Mouse (Mus musculus) inflammation-experienced regulatory T-cells, adult 6 months (primary cell): ENCODE results near the gene Dab1. TPM values are rescaled to one million over a fixed set of nuclear protein-coding genes. Genes with fewer than 3 reads are reported as not detected.

ENCODE experiments used
- ATAC-seq: one replicate; pipeline ENCODE4 v1.8.0; 2017
- polyA plus RNA-seq, 3 experiments: library from polyadenylated mRNA; unstranded; fragments of 100-300 nt; shearing (Covaris generic); gene quantifications; one replicate each; pipeline ENCODE4 v1.2.1; 2017

The Dab1 gene
- not detected for polyA plus RNA-seq

DNA sequence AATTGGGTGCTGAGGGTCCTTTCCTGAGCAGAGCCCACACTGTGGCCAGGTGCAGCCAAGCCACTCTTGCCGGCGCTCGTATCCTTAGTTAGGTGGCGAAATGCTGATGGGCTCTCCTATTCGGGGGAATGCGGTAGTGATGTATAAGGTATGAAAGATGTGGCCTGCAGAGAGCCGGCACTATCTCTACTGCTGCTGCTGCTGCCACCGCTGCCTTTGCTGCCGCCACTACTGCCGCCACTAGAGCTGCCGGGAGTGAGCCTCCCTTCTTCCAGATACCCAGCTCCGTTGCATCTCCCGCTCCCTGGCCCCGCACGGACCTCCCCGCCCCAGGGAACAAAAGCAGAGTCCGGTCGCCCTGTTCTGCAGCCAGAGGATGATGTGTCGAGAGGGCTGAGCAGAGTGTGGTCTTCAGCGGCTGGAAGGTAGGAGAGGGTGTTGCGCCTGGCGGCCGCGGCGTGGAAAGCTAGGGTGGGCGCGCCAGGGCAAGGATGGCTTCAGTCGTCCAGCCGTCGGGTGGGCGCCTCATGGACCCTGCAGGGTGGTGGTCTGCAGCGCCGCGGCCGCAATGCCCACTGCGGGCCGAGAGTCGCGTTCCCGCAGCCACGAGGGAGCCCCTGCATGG is at the start of gene Dab1:
TSS of gene Dab1 (plus strand) at position 39 of the 625 bp plus-strand sequence.
- ATAC-seq, result no peak

- no peak for ATAC-seq
Observed at GRCm38 (mm10) chr4:103571721-103572352, 47.3 kb upstream of the Dab1 start.

DNA sequence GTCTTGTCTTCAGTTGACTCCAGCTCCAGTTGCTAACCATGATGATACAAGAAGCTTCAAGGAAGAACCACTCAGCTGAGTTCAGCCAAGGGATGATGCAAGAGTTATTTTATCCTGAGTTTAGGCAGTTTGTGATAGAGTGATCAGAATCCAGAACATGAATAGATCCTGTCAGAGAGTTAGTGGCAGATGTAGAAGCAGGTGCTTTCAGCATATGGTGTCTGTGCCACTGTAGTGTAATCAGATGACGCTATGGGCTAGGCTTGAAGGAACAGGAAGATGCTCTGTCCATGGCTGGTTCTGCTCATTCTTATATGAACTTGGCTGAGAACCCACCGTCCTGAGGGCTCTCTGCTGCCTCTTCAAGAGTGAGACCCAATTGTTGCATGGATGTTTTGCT is 43.6 kb upstream of the Dab1 start:
- ATAC-seq, result no peak

GRCm38 (mm10) chr4:103576305-103576704 is 42.9 kb upstream of the Dab1 start:
- no peak for ATAC-seq

DNA sequence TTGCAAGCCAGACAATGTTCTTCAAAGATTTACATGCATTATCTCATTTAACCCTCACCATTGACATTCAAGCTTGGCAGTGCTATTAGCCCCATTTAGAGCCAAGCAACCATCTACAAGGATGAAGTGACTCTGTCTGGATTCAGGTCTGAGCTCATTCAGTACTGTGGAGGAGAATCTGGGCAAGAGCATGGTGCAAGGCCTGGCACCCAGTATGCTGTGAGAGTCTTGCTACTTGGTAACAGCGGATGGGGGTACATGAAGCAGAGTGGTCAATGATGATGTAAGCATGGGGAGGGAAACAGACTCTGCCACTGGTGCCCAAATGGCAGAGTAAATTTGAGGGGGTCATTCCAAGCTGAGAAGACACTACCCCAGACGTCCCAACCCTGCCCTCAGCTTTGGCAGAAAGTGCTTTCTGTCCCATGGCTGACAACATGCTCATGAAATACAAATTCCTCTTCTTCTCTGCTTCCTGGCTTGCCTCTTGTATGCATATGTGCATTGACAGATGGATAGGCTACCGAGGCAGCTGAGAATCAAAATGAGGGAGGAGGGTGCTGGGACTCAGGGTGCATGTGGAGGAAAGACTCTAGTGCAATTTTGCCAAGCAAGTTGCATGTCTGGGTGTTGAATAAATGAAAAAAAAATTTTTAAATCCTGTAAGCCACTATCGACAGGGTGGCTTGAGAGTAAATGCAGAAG is 41.9 kb upstream of the Dab1 start:
- no peak for ATAC-seq

DNA sequence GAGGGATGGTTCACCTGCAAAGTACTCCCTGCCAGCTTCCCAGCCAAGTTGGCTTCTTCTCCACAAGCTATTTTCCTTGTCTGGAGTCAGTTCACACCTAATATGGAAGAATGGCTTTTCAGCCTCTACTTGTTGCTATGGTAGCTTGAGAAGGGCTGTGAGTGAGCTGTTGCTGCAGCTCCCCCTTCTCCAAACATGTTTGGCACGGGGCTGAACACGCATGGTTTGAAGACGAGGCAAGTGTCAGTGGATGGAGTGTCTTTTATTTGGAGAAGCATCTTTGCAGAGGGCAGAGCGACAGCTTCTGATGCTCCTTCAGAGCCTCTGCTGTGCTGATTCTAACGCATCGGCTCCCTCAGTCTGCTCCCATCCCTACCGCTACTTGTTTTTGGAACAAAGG is 41.3 kb upstream of the Dab1 start:
- no peak for ATAC-seq

DNA sequence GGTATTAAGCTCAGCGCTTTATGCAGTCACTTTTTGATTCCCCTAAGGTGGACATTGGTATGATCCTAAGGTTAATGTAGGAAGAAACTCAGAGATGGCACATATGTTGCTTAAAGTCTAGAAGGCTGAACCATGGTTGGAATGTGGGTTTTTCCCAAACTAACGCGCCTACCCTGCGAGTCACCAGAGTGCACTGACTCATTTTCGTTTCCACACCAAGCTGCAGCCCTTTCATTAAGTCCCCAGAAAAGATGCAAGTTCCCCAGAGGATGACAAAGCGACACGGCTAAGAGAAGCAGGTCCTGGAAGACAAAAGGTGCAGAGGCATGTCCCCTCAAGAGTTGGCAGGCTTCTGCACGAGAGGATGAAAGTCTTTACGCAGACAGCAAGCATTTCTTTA is 39.1 kb upstream of the Dab1 start:
- no peak for ATAC-seq

GRCm38 (mm10) chr4:103615011-103615410 is 4.1 kb upstream of the Dab1 start:
- no peak for ATAC-seq

- ATAC-seq, result no peak
Observed at GRCm38 (mm10) chr4:103619946-103620371, 800 bp downstream of the Dab1 start.

- ATAC-seq, result no peak
Observed at GRCm38 (mm10) chr4:103620590-103621155, 1.5 kb downstream of the Dab1 start.

GRCm38 (mm10) chr4:103621586-103621985 is 2.4 kb downstream of the Dab1 start:
- no peak for ATAC-seq

- ATAC-seq, result no peak
Observed at GRCm38 (mm10) chr4:103630177-103630576, 11.0 kb downstream of the Dab1 start.

- no peak for ATAC-seq
Observed at GRCm38 (mm10) chr4:103636168-103636776, 17.1 kb downstream of the Dab1 start.

GRCm38 (mm10) chr4:103648209-103648896 is 29.2 kb downstream of the Dab1 start:
- no peak for ATAC-seq

DNA sequence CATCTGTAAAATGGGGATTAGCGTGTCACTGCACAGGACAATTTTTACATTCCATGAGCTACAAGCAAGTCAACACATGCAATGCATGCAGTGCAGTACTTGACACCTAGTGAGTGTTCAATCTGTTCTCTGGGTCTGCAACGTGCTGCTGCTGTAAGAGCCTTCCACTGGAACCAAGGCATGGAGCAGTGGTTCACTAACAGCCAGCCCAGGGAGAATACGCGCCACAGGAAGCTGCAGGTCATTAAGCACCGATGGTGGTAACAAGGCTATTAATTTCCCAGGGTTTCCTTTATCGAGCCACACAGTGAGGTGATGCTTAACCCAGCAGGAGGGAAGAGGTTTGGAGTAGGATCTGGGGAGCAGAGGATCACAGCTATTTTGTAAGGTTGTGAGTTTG is 36.6 kb downstream of the Dab1 start:
- no peak for ATAC-seq

GRCm38 (mm10) chr4:103661386-103661785 is 42.2 kb downstream of the Dab1 start:
- no peak for ATAC-seq

- no peak for ATAC-seq
Observed at GRCm38 (mm10) chr4:103667438-103667837, 48.3 kb downstream of the Dab1 start.

GRCm38 (mm10) chr4:103677195-103677594 is 58.0 kb downstream of the Dab1 start:
- ATAC-seq, result no peak

- no peak for ATAC-seq
Observed at GRCm38 (mm10) chr4:103678501-103678900, 59.3 kb downstream of the Dab1 start.

DNA sequence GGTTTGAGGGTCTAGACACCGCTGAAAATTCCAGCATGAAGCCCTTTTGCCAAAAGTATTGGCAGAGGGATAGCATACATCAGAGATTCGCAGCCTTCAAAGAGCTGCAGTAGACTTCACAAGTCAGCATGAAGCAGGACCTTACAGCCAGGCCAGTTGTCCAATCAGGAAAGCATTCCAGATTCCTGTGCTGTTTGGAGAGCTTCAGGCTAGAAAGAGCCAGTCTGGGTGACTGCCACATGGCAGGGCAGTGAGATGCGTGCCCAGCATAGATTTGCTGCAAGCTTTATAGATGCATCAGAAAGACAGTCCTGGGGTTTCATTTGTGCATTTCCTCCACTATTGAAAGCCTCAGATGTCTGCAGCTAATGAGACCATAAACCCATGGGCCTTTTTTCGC is 66.0 kb downstream of the Dab1 start:
- no peak for ATAC-seq

DNA sequence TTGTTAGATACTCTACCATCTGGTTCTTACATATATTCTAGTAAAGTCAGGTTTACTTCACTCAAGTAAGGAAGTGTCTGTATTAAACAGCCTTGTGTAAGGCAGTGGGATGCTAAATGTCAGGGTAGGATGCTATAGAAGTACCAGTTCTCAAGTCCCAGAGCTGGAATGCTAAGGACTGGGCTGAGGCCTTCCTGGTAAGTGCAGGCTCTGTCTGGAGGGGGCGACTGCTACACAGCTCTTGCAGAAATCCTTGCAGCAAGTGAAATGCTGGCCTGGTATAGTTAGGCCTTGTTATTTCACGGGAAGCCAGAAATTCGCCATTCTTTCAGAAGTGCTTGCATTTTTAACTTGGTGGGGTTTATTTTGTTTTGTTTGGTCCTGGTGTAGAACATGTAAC is 72.6 kb downstream of the Dab1 start:
- ATAC-seq, result no peak

- no peak for ATAC-seq
Observed at GRCm38 (mm10) chr4:103699755-103700154, 80.6 kb downstream of the Dab1 start.

GRCm38 (mm10) chr4:103700392-103700791 is 81.2 kb downstream of the Dab1 start:
- no peak for ATAC-seq
